Mouse (Mus musculus) embryonic facial prominence, embryonic 13.5 days (tissue): ENCODE results near the gene Eif3m. TPM values are rescaled to one million over a fixed set of nuclear protein-coding genes. Genes with fewer than 3 reads are reported as not detected.

Experiments
- ATAC-seq: fragments of 200-750 bp; cut with Nextera tagmentation; 2 replicates; pipeline ENCODE4 v1.8.0; 2017; ENCODE audit warnings: low read depth; ENCODE audit not compliant: insufficient number of reproducible peaks, insufficient read depth, low FRiP score, low TSS enrichment
- H3K27ac ChIP-seq: fragments of 300-500 bp; sonication (generic); 2 replicates; pipeline ENCODE4 v1.5.1; 2015; ENCODE audit warnings: moderate library complexity, mild to moderate bottlenecking, inconsistent platforms
- H3K27me3 ChIP-seq: fragments of 300-500 bp; sonication (generic); 2 replicates; pipeline ENCODE4 v1.6.1; 2015; ENCODE audit warnings: mild to moderate bottlenecking, inconsistent platforms
- H3K36me3 ChIP-seq: fragments of 300-500 bp; sonication (generic); 2 replicates; pipeline ENCODE4 v1.6.1; 2015; ENCODE audit warnings: mild to moderate bottlenecking, inconsistent platforms
- H3K4me1 ChIP-seq: fragments of 300-500 bp; sonication (generic); 2 replicates; pipeline ENCODE4 v1.6.1; 2015; ENCODE audit warnings: inconsistent platforms
- H3K4me2 ChIP-seq: fragments of 300-500 bp; sonication (generic); 2 replicates; pipeline ENCODE4 v1.6.1; 2015; ENCODE audit warnings: moderate library complexity, mild to moderate bottlenecking, inconsistent platforms
- H3K4me3 ChIP-seq: fragments of 300-500 bp; sonication (generic); 2 replicates; pipeline ENCODE4 v1.5.1; 2015; ENCODE audit warnings: mild to moderate bottlenecking, inconsistent platforms
- H3K9ac ChIP-seq: fragments of 300-500 bp; sonication (generic); 2 replicates; pipeline ENCODE4 v1.6.1; 2015; ENCODE audit warnings: mild to moderate bottlenecking, inconsistent platforms
- H3K9me3 ChIP-seq: fragments of 300-500 bp; sonication (generic); 2 replicates; pipeline ENCODE4 v1.6.1; 2016; ENCODE audit warnings: inconsistent platforms
- WGBS: fragments of 180-500 bp; shearing (Covaris S2); methylation state at CpG from one replicate; pipeline ENCODE4 v1.1.7; 2015; ENCODE audit warnings: mixed read lengths; 5-methylcytosine and 5-hydroxymethylcytosine counted together
- polyA plus RNA-seq: library from polyadenylated mRNA; unstranded; fragments of >200 nt; fragmentation: Nextera tagmentation; extraction: Ambion mirVana; gene quantifications from 2 replicates; pipeline ENCODE4 v1.2.1, GENCODE M21; 2015

Gene Eif3m
- polyA plus RNA-seq, 1 experiment from 2014 or later = 270 TPM

DNA sequence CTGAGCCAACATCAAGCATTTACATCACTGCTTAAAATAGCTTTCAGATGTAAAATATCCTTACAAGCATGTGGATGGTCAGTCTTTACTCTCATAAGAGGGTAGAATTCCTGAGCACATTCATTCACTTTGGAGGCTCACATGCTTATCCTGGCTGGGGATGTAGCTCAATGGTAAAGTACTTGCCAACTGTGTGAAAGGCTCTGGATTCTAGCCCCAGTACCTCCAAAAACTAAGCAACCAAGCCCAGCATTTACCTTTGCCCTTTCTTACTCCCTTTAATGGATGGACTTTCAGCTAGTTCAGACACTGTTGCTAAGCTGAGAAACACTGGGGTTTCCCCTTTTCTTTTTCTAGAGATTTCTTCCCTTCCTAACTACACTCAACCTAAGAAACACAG, 9.6 kb downstream of the Eif3m start:
- no peaks in the 10 kb centered on the region for H3K9me3 ChIP-seq
- H3K4me2 ChIP-seq = no peak overlapping the region
- ATAC-seq = no peak
- H3K4me3 ChIP-seq = no peak overlapping the region
- H3K27me3 ChIP-seq = no peaks in the 10 kb centered on the region
- H3K27ac ChIP-seq = no peak overlapping the region
- H3K4me1 ChIP-seq = no peaks in the 10 kb centered on the region
- peaks cover 81% of the 10 kb centered on the region for H3K36me3 ChIP-seq
- H3K9ac ChIP-seq = no peak overlapping the region

DNA sequence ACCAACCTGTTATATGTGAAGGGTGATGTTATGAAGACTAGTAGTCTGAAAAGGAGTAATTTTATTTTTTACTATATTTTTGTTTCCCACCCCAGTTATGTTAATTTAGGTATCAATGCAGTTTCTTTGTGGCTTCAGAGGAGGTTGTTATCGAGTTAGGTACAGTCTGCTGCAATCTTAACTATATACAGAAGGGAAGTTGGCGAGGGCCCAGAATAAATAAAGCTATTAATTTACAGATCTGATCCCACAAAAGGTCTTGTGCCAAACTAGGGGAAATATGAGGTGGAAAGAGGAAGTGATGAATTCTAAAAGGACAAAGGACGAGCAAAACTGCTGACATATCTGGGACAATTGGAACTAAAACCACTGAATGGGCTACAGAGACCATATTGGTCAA, 20.7 kb downstream of the Eif3m start:
- H3K4me3 ChIP-seq = no peak overlapping the region
- H3K9ac ChIP-seq = no peak overlapping the region
- no peaks in the 10 kb centered on the region for H3K27me3 ChIP-seq
- ATAC-seq = no peak
- no peak overlapping the region for H3K27ac ChIP-seq
- H3K4me1 ChIP-seq = no peaks in the 10 kb centered on the region
- WGBS = 77% methylated on average over 3 of the region's 3 CpGs
- peaks cover 18% of the 10 kb centered on the region for H3K36me3 ChIP-seq
- no peaks in the 10 kb centered on the region for H3K9me3 ChIP-seq
- H3K4me2 ChIP-seq = no peak overlapping the region

DNA sequence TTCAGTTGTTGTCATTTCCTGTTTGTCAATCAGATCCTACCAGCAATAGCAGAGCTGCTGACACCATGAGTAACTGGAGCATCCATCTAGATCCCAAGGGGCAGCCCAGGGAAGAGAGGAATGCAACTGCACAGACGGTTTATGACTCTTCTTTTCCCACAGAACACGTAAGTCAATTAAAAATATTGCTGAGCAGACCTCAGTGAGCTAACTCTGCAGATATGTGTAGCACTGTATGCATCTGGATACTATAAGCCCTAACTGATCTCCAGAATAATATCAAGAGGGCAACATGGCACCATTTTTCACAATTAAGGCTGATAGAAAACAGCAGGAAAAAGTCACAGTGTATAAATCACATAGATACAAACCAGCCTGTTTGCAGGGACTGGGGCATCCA, 22.4 kb downstream of the Eif3m start:
- 41% methylated on average over 2 of the region's 2 CpGs for WGBS
- Histone ChIP-seq H3K27me3 (no peaks in the 10 kb centered on the region), H3K9ac (no peak overlapping the region), H3K4me1 (no peaks in the 10 kb centered on the region), H3K36me3 (peaks cover 18% of the 10 kb centered on the region), H3K9me3 (no peaks in the 10 kb centered on the region), H3K4me3 (no peak overlapping the region), H3K4me2 (no peak overlapping the region), H3K27ac (no peak overlapping the region)
- no peak for ATAC-seq

DNA sequence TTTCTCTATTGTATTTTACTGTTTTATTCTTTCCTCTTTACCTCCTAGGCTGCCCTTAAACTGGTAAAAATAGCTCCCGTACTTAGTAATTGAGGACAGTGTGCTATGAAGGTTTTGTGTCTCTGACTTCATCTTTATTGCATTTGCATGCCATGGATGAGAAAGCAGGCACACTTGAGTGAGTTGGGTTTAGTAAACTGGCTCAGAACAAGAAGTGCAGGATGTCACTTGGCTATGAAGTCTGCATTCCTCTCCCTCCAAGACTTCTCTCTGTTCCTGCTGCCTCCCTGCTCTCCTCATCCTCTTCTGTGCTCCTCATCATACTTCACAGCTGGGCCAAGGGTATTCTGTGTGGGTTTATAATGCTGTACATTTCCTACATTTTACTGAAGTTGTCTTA, 27.9 kb downstream of the Eif3m start:
- H3K36me3 ChIP-seq = no peaks in the 10 kb centered on the region
- no peak overlapping the region for H3K9ac ChIP-seq
- WGBS = 74% methylated on average over 1 of the region's 1 CpGs
- no peaks in the 10 kb centered on the region for H3K4me1 ChIP-seq
- H3K4me3 ChIP-seq = no peak overlapping the region
- H3K9me3 ChIP-seq = no peaks in the 10 kb centered on the region
- no peak for ATAC-seq
- no peak overlapping the region for H3K4me2 ChIP-seq
- H3K27ac ChIP-seq = no peak overlapping the region
- H3K27me3 ChIP-seq = no peaks in the 10 kb centered on the region

GRCm38 (mm10) chr2:104985796-104986195, 31.1 kb downstream of the Eif3m start:
- Histone ChIP-seq H3K36me3 (no peaks in the 10 kb centered on the region), H3K4me1 (no peaks in the 10 kb centered on the region), H3K4me2 (no peak overlapping the region), H3K4me3 (no peak overlapping the region), H3K9ac (no peak overlapping the region), H3K9me3 (no peaks in the 10 kb centered on the region), H3K27me3 (no peaks in the 10 kb centered on the region), H3K27ac (no peak overlapping the region)
- no peak for ATAC-seq
- WGBS = 59% methylated on average over 3 of the region's 3 CpGs

DNA sequence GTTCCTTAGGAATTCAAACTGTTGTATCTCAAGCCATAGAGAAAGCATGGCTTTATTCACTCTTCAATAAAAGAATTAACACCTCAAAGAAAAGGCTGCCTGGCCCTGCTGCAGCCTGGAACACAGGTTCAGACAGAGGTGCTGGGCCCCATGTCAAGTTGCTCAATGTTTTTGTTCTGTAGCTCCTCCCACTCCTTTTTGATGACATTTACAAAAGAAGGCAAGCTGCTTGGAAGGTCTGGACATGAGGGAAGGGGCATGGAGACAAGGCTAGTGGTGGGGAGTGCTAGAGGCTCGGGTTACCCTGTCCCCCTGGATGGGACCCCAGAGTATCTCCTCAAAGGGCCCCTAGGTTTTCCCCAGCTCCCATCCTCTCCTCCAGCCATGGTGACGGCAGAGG, 35.2 kb downstream of the Eif3m start:
- 15% methylated on average over 2 of the region's 2 CpGs for WGBS
- no peak for ATAC-seq
- Histone ChIP-seq H3K9me3 (no peaks in the 10 kb centered on the region), H3K4me2 (no peak overlapping the region), H3K27ac (no peak overlapping the region), H3K4me1 (no peaks in the 10 kb centered on the region), H3K36me3 (no peaks in the 10 kb centered on the region), H3K9ac (no peak overlapping the region), H3K27me3 (no peaks in the 10 kb centered on the region), H3K4me3 (no peak overlapping the region)

DNA sequence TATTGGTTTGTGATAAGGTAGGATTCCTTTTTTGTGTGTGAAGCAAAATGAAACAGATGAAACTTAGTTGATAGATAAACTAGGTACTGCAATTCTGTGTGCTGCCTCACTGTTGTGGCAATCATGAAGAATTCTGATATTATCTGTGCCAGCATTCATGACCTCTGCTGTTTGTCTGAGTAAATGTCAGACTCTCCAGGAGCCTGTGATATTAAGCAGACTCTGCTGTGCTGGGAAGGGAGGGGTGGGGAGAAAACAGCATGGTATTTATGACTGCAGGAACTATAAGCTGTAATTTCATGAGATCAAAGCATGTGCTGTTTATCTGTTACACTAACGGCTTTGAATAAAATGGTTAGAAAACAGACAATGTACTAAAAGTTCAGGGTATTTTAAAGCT, 52.4 kb downstream of the Eif3m start:
- H3K9ac ChIP-seq = no peak overlapping the region
- no peaks in the 10 kb centered on the region for H3K4me1 ChIP-seq
- no peaks in the 10 kb centered on the region for H3K36me3 ChIP-seq
- no peaks in the 10 kb centered on the region for H3K27me3 ChIP-seq
- no peak overlapping the region for H3K27ac ChIP-seq
- H3K9me3 ChIP-seq = no peaks in the 10 kb centered on the region
- H3K4me2 ChIP-seq = no peak overlapping the region
- 60% methylated on average over 1 of the region's 1 CpGs for WGBS
- ATAC-seq = no peak
- no peak overlapping the region for H3K4me3 ChIP-seq

Other genes starting within 250 kb of the Eif3m start
- 13.5 and 14.2 TPM in 2 replicates for gene Qser1, start 200.3 kb downstream of the Eif3m start, polyA plus RNA-seq
- gene Prrg4, start 167.2 kb downstream of the Eif3m start, polyA plus RNA-seq = 2.8 and 3.0 TPM in 2 replicates
- gene Ccdc73, start 149.3 kb downstream of the Eif3m start, polyA plus RNA-seq = 9.5 and 11.2 TPM in 2 replicates
- not detected in 2 replicates for gene Gm11060, start 74.9 kb upstream of the Eif3m start, polyA plus RNA-seq
- gene Wt1, start 109.4 kb upstream of the Eif3m start, polyA plus RNA-seq = 0.21 and 0.24 TPM in 2 replicates
- 0.21 TPM in 1 of 2 replicates, not detected in the other for gene Them7, start 207.2 kb upstream of the Eif3m start, polyA plus RNA-seq